Mouse (Mus musculus) embryonic fibroblast, embryonic 13.5 days (primary cell): ENCODE measurements around the gene Twsg1. TPM values are rescaled to one million over a fixed set of nuclear protein-coding genes. Genes with fewer than 3 reads are reported as not detected.
A peak's percentile ranks its signal among the peaks of the same experiment; 100 is the strongest.
"Not testable (repeated sequence)": the region's sequence is repeated elsewhere in the genome, so short reads cannot be mapped to it uniquely, and the experiment has no call there.

Source experiments
- H3K27ac ChIP-seq: 2 replicates; pipeline ENCODE4 v1.5.1; 2012; ENCODE audit warnings: low read length, control low read depth, inconsistent platforms; ENCODE audit not compliant: insufficient read depth
- H3K4me1 ChIP-seq: 2 replicates; pipeline ENCODE4 v1.6.1; 2011; ENCODE audit warnings: low read length; ENCODE audit not compliant: control insufficient read depth, insufficient read depth
- H3K4me3 ChIP-seq: 2 replicates; pipeline ENCODE4 v1.5.1; 2011; ENCODE audit warnings: mild to moderate bottlenecking, control low read depth, low read length; ENCODE audit not compliant: insufficient read depth
- CTCF ChIP-seq: IDR thresholded peaks from 2 replicates; pipeline ENCODE4 v1.5.1; 2011; ENCODE audit warnings: mild to moderate bottlenecking, control low read depth, low read length, moderate library complexity, borderline replicate concordance; ENCODE audit not compliant: insufficient read depth
- POLR2A ChIP-seq: IDR thresholded peaks from 2 replicates; pipeline ENCODE4 v1.6.1; 2011; ENCODE audit warnings: low read depth, mild to moderate bottlenecking, control low read depth, low read length, moderate library complexity
- polyA plus RNA-seq: library from polyadenylated mRNA; stranded (reverse); fragments of >200 nt; gene quantifications from 2 replicates; pipeline ENCODE4 v1.2.4, GENCODE M21; 2011; ENCODE audit warnings: low read depth; ENCODE audit not compliant: missing spikeins, insufficient read length

Twsg1 gene
- polyA plus RNA-seq = 122 and 126 TPM in 2 replicates

DNA sequence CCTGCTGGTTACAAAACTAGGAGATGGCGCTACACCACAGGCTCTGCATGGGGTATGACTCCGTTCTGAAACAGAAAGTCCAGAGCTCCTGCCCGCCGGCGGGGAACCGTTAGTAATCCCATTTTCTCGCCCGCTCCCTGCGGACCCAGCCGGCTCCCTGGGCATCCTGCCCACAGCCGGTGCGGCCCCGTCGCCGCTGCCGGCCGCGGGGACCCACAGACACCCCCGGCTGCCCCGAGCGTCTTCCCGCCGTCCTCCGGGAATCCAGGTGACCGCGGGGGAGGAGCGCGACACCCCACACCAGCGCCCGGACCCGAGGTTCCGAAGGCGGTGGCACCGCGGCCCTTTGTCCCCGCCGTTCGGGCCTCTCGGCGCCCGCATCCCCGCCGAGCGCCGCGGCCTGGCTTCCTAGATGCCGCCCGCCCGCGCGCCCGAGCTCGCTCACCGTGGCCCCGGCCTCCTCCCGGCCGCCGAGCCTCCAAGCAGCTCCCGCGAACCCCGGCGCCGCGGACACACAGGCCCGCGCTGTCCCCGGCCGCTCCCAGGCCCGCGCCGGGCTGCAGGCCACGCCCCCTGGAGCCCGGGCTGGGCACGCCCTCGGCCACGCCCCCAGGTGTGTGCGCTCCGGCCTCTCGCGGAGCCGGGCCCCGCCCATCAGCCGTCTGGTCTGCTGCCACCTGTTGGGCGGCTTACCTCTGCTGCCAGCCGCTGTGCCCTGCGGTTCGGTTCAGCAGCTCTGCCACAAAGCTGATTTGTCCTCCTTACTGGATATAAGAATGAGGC is at the start of gene Twsg1:
TSS of gene Twsg1 (minus strand) at position 605 of the 783 bp plus-strand sequence.
- Histone ChIP-seq H3K27ac (peak within 1 kb of the TSS; percentile 11; the same call in 1 of the 2 replicates), H3K4me3 (peak within 1 kb of the TSS; percentile 81), H3K4me1 (peaks cover 2% of the 10 kb centered on the region)
- TF ChIP-seq POLR2A (peak; percentile 67), CTCF (peak; percentile 48)

- no peak overlapping the region for H3K4me3 ChIP-seq
- no peak overlapping the region for H3K27ac ChIP-seq
- no peak for TF ChIP-seq POLR2A
- no peak for TF ChIP-seq CTCF
- no peaks in the 10 kb centered on the region for H3K4me1 ChIP-seq
Observed at GRCm38 (mm10) chr17:65988151-65988820, 37.3 kb upstream of the Twsg1 start.

- not testable (repeated sequence) for H3K27ac ChIP-seq, H3K4me1 ChIP-seq, H3K4me3 ChIP-seq
Observed at GRCm38 (mm10) chr17:65976720-65977119, 25.7 kb upstream of the Twsg1 start.

GRCm38 (mm10) chr17:65967751-65968150 is 16.7 kb upstream of the Twsg1 start:
- no peak overlapping the region for H3K4me3 ChIP-seq
- TF ChIP-seq CTCF (no peak), POLR2A (no peak)
- H3K4me1 ChIP-seq = no peaks in the 10 kb centered on the region
- no peak overlapping the region for H3K27ac ChIP-seq

DNA sequence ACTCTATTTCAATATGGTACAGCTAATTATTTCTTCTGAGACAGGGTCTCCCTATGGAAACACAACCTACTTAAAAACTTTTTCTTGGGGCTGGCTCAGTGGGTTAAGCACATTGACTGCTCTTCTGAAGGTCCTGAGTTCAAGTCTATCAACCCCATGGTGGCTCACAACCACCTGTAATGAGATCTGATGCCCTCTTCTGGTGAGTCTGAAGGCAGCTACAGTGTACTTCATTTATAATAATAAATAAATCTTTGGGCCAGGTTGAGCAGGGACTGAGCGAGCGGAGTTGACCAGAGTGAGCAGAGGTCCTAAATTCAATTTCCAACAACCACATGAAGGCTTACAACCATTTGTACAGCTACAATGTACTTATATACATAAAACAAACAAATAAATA is 11.2 kb upstream of the Twsg1 start:
- no peak for TF ChIP-seq CTCF
- TF ChIP-seq POLR2A = no peak
- Histone ChIP-seq H3K4me1 (no peaks in the 10 kb centered on the region), H3K4me3 (no peak overlapping the region), H3K27ac (no peak overlapping the region)

- Histone ChIP-seq H3K4me3 (no peak overlapping the region), H3K4me1 (no peaks in the 10 kb centered on the region), H3K27ac (no peak overlapping the region)
- no peak for TF ChIP-seq POLR2A
- TF ChIP-seq CTCF = no peak
Observed at GRCm38 (mm10) chr17:65961606-65962136, 10.6 kb upstream of the Twsg1 start.

GRCm38 (mm10) chr17:65959011-65959410 is 8.0 kb upstream of the Twsg1 start:
- TF ChIP-seq CTCF (no peak), POLR2A (no peak)
- no peak overlapping the region for H3K4me3 ChIP-seq
- no peaks in the 10 kb centered on the region for H3K4me1 ChIP-seq
- no peak overlapping the region for H3K27ac ChIP-seq

DNA sequence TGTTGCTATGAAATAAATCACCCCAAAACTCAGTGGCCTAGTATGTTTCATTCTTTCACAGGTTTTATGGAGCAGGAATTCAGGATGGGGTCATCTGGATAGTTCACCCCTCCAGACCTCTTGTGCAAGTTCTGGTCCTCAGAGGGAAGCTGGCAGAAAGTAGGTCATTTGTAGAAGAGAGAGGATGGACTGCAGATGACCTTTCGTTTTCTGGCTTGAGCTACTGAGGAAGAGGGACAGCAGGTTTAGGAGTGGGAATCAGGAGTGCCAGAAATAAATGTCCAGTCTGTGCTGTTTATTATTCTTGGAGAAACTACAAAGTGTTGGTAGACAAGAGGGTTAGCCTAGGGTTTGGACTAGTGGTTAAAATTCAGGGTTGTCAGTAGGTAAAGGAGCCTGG is 7.3 kb upstream of the Twsg1 start:
- Histone ChIP-seq H3K4me1 (no peaks in the 10 kb centered on the region), H3K27ac (no peak overlapping the region)
- TF ChIP-seq CTCF (no peak), POLR2A (no peak)

GRCm38 (mm10) chr17:65957782-65958325 is 6.8 kb upstream of the Twsg1 start:
- no peaks in the 10 kb centered on the region for H3K4me1 ChIP-seq

More for the DNA sequence above, 7.3 kb upstream of the Twsg1 start:
- H3K4me3 ChIP-seq = no peak overlapping the region

More at GRCm38 (mm10) chr17:65957782-65958325, 6.8 kb upstream of the Twsg1 start:
- TF ChIP-seq CTCF (no peak), POLR2A (no peak)
- Histone ChIP-seq H3K4me3 (no peak overlapping the region), H3K27ac (no peak overlapping the region)
